Mouse (Mus musculus): ENCODE data around the gene Plk1.

Plk1 gene

DNA sequence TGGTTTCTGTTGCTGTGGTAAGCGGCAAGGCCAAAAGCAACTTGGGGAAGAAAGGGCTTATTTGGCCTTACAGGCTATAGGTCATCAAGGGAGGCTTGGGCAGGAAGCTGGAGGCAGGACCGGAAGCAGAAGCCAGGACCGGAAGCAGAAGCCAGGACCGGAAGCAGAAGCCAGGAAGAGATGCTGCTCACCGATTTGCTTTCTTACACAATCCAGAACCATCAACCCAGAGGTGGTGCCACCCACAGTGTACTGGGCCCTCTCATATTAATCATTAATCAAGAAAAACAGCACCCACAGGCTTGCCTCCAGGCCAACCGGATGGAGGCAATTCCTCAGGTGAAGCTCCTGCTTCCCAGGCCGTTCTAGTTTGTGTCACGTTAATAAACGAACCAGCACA is 37.5 kb downstream of the Plk1 start:
- DNase-seq: no peak

GRCm38 (mm10) chr7:122197306-122197705 is 38.1 kb downstream of the Plk1 start:
- no peak for DNase-seq

GRCm38 (mm10) chr7:122199296-122199695 is 40.1 kb downstream of the Plk1 start:
- no peak for DNase-seq

DNA sequence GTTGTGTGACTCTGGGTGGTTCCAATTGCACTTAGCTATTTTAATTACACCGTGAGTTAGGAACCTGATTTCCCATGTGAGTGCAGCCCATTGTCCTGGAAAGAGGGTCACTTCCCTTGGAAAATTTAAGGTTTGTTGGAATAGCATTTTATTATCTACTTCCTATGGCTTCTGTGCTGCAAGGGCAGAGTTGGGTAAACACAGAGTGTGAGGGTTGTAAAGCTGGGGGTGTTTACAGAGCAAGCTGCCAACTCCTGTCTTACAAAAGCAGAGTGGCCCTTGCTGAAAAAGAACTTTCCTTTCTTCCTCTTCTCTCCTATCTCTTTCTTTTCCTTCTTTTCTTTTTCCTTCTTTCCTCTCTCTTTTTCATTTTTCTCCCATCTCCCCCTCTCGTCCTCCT is 44.7 kb downstream of the Plk1 start:
- DNase-seq: no peak

DNA sequence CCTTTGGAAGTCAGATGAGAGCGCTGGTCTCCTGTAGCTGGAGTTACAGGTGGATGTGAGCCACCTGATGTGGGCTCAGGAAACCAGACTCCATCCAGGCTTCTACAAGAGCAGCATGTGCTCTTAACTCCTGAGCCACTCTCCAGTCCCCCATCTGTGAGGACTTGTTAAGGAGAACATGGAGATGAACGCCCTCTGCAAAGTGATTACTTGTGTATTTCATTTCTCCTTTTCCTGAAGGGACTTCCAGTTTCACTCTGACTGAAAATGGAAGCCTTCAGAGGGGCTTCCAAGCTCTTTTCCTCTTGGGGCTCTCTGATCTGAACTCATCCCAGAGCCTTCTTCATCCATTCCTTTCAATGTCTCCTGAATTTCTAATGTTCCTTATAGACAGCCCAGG is 46.9 kb downstream of the Plk1 start:
- DNase-seq: no peak

DNA sequence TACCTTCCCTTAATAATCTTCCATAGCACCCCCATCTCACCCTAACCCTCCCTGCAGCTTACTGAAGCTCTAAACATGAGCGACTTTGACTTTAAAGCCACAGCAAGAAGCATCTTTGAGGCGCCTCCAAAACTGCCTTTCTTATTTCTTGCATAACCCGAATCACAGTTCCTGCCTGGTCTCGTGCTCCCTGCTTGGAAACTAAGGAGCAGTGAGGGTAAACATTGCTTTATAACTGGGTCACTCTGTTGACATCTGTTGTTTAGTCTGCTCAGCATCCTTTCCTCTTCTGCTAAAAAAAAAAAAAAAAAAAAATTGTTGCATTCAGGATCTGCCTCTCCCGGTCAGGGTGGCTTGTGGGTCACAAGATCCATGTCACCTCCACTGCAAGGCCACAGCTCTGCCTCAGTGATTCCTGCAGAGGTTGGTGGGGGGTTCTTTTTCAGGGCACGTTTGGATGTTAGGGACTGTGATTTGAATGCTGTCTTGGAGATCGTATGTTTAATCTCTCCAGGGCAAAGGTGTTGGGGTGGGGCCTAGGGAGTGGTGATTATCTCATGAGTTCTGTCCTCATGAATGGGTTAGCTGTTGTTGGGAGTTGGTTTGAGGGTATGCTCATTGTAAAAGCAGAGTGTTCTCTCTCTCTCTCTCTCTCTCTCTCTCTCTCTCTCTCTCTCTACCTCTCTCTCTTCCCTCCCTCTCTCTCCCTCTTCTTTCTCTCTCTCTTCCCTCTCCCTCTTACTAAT is 49.2 kb downstream of the Plk1 start:
- DNase-seq: no peak

DNA sequence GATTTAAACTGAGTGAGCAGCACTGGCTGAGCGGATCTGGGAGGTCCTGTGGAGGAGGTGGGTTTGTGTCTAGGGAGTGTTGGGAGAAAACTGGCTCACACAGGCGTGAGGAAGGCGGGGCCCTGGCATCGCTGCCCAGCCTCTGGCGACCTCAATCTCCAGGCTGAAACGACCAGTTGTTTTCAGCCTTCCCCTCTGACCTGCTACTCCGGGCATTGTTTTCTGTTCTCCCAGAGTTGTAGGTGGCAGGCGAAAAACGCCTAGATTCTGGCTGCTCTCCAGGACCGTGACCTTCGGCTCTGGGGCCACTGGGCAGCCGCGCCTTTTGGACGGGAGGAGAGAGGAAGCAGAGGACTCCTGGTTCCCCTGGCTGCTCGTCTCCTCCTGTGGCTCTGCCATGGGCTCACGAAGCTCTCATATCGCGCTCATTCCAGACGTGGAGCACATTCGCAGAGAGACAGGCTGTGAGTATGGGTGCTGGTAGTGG is 60.1 kb downstream of the Plk1 start, which contains the start of gene Chp2:
TSS of gene Chp2 (plus strand) at position 182 of the 487 bp plus-strand sequence.
- no peak for DNase-seq

All from cerebellum, adult 11-12 months (tissue).